Mouse (Mus musculus): ENCODE results near the gene Olfr49.

Gene Olfr49

GRCm38 (mm10) chr14:54262622-54263021, 22.1 kb downstream of the Olfr49 start:
- CTCF ChIA-PET, result no interaction called here

- CTCF ChIA-PET, result no interaction called here
These were observed 23.4 kb downstream of the Olfr49 start for GRCm38 (mm10) chr14:54261386-54261785.

- CTCF ChIA-PET, result no interaction called here
These were observed 24.5 kb downstream of the Olfr49 start for GRCm38 (mm10) chr14:54260196-54260595.

- CTCF ChIA-PET, result no interaction called here
These were observed 25.0 kb downstream of the Olfr49 start for GRCm38 (mm10) chr14:54259722-54260085.

GRCm38 (mm10) chr14:54259003-54259721, 25.6 kb downstream of the Olfr49 start:
- CTCF ChIA-PET, result interaction anchor here (0.6 kb wide), 1 partner anchor 334 kb away, joined by 3 read pairs; no protein-coding TSS in a partner anchor

GRCm38 (mm10) chr14:54258131-54258670, 26.5 kb downstream of the Olfr49 start:
- CTCF ChIA-PET, result interaction anchor here (0.6 to 0.7 kb wide), 3 partner anchors 24 to 166 kb away, joined by 3 to 6 read pairs (median 5); no protein-coding TSS in a partner anchor

GRCm38 (mm10) chr14:54254670-54255202, 30.0 kb downstream of the Olfr49 start:
- CTCF ChIA-PET, result no interaction called here

GRCm38 (mm10) chr14:54253741-54254291, 30.9 kb downstream of the Olfr49 start, which contains the start of the genes Dad1 and Abhd4:
Gene Dad1 (minus strand): TSS chr14:54254104.
Gene Abhd4 (plus strand): TSS chr14:54254188.
- CTCF ChIA-PET, result no interaction called here

GRCm38 (mm10) chr14:54250122-54250521, 34.6 kb downstream of the Olfr49 start:
- CTCF ChIA-PET, result no interaction called here

GRCm38 (mm10) chr14:54249326-54249725, 35.4 kb downstream of the Olfr49 start:
- CTCF ChIA-PET, result no interaction called here

GRCm38 (mm10) chr14:54246232-54246631, 38.5 kb downstream of the Olfr49 start:
- CTCF ChIA-PET, result no interaction called here

GRCm38 (mm10) chr14:54244183-54244582, 40.6 kb downstream of the Olfr49 start:
- CTCF ChIA-PET, result no interaction called here

GRCm38 (mm10) chr14:54240542-54240941, 44.2 kb downstream of the Olfr49 start:
- CTCF ChIA-PET, result no interaction called here

GRCm38 (mm10) chr14:54239002-54239736, 45.6 kb downstream of the Olfr49 start:
- CTCF ChIA-PET, result interaction anchor here (0.6 to 1.9 kb wide), 8 partner anchors 9 to 1405 kb away, joined by 3 to 8 read pairs (median 4); no protein-coding TSS in a partner anchor

GRCm38 (mm10) chr14:54236881-54237280, 47.9 kb downstream of the Olfr49 start:
- CTCF ChIA-PET, result interaction anchor here (0.5 to 0.6 kb wide), 2 partner anchors 15 to 212 kb away, joined by 3 to 16 read pairs; no protein-coding TSS in a partner anchor

- CTCF ChIA-PET, result interaction anchor here (0.5 to 0.7 kb wide), 2 partner anchors 16 to 212 kb away, joined by 13 to 16 read pairs; no protein-coding TSS in a partner anchor
These were observed 48.8 kb downstream of the Olfr49 start for GRCm38 (mm10) chr14:54235825-54236540.

GRCm38 (mm10) chr14:54234231-54235040, 50.3 kb downstream of the Olfr49 start:
- CTCF ChIA-PET, result interaction anchor here (0.5 to 0.6 kb wide), 4 partner anchors 22 to 216 kb away, joined by 3 to 19 read pairs (median 6); no protein-coding TSS in a partner anchor

- CTCF ChIA-PET, result interaction anchor here (0.5 to 1.2 kb wide), 6 partner anchors 21 to 1402 kb away, joined by 3 to 5 read pairs (median 4); partner anchors contain the start of gene Ipo4
These were observed 51.1 kb downstream of the Olfr49 start for GRCm38 (mm10) chr14:54233559-54234143.

- CTCF ChIA-PET, result interaction anchor here (0.5 to 1.2 kb wide), 5 partner anchors 21 to 1403 kb away, joined by 3 to 5 read pairs (median 4); partner anchors contain the start of gene Ipo4
These were observed 51.8 kb downstream of the Olfr49 start for GRCm38 (mm10) chr14:54232811-54233558.

All from spleen, embryonic (tissue).